Mouse (Mus musculus) liver, postnatal 0 days (tissue): ENCODE measurements around the gene Eme2. TPM values are rescaled to one million over a fixed set of nuclear protein-coding genes. Genes with fewer than 3 reads are reported as not detected.

ENCODE experiments used
- ATAC-seq: fragments of 200-750 bp; cut with Nextera tagmentation; 2 replicates; pipeline ENCODE4 v1.8.0; 2017; ENCODE audit warnings: mild to moderate bottlenecking, moderate library complexity
- DNase-seq: peaks from one replicate; pipeline ENCODE4 v3.0.0-alpha.2; 2016
- H3K27ac ChIP-seq: fragments of 300-500 bp; sonication (generic); 2 replicates; pipeline ENCODE4 v1.5.1; 2014; ENCODE audit warnings: antibody characterized with exemption, moderate library complexity, mild to moderate bottlenecking, low read depth
- H3K27me3 ChIP-seq: fragments of 300-500 bp; sonication (generic); 2 replicates; pipeline ENCODE4 v1.6.1; 2014; ENCODE audit warnings: low read length, control low read depth, mixed read lengths; ENCODE audit not compliant: insufficient read depth
- H3K36me3 ChIP-seq: fragments of 300-500 bp; sonication (generic); replicated peaks from 2 replicates; pipeline ENCODE4 v1.6.1; 2014; ENCODE audit warnings: mild to moderate bottlenecking, control low read depth, low read length, moderate library complexity, mixed read lengths; ENCODE audit not compliant: insufficient read depth
- H3K4me1 ChIP-seq: fragments of 300-500 bp; sonication (generic); 2 replicates; pipeline ENCODE4 v1.6.1; 2014; ENCODE audit warnings: antibody characterized with exemption, mild to moderate bottlenecking, control low read depth; ENCODE audit not compliant: insufficient read depth
- H3K4me2 ChIP-seq: fragments of 300-500 bp; sonication (generic); 2 replicates; pipeline ENCODE4 v1.6.1; 2014; ENCODE audit warnings: low read depth, mild to moderate bottlenecking, low read length, moderate library complexity, mixed read lengths
- H3K4me3 ChIP-seq: fragments of 300-500 bp; sonication (generic); 2 replicates; pipeline ENCODE4 v1.5.1; 2014; ENCODE audit warnings: low read depth, low read length
- H3K9ac ChIP-seq: fragments of 300-500 bp; sonication (generic); replicated peaks from 2 replicates; pipeline ENCODE4 v1.6.1; 2014; ENCODE audit warnings: mild to moderate bottlenecking, moderate library complexity
- H3K9me3 ChIP-seq: fragments of 300-500 bp; sonication (generic); 2 replicates; pipeline ENCODE4 v1.6.1; 2016; ENCODE audit warnings: mild to moderate bottlenecking, control low read depth, low read length, mixed read lengths
- CTCF ChIP-seq: sonication (generic); IDR thresholded peaks from 2 replicates; pipeline ENCODE4 v1.5.1; 2016; ENCODE audit warnings: antibody characterized with exemption, low read depth
- EP300 ChIP-seq: IDR thresholded peaks from 2 replicates; pipeline ENCODE4 v1.6.1; 2016; ENCODE audit warnings: antibody characterized with exemption, low read depth, mild to moderate bottlenecking
- WGBS: fragments of 180-500 bp; shearing (Covaris S2); extraction: QIAGEN DNeasy Blood & Tissue Kit; methylation state at CpG from one replicate; pipeline ENCODE4 v1.1.7; 2014; ENCODE audit not compliant: insufficient replicate concordance; 5-methylcytosine and 5-hydroxymethylcytosine counted together
- polyA plus RNA-seq: library from polyadenylated mRNA; unstranded; fragments of >200 nt; fragmentation: Nextera tagmentation; extraction: Ambion mirVana; gene quantifications from 2 replicates; pipeline ENCODE4 v1.2.1, GENCODE M21; 2015

Eme2 gene
- polyA plus RNA-seq, 1 experiment from 2014 or later, result 11.3 TPM

DNA sequence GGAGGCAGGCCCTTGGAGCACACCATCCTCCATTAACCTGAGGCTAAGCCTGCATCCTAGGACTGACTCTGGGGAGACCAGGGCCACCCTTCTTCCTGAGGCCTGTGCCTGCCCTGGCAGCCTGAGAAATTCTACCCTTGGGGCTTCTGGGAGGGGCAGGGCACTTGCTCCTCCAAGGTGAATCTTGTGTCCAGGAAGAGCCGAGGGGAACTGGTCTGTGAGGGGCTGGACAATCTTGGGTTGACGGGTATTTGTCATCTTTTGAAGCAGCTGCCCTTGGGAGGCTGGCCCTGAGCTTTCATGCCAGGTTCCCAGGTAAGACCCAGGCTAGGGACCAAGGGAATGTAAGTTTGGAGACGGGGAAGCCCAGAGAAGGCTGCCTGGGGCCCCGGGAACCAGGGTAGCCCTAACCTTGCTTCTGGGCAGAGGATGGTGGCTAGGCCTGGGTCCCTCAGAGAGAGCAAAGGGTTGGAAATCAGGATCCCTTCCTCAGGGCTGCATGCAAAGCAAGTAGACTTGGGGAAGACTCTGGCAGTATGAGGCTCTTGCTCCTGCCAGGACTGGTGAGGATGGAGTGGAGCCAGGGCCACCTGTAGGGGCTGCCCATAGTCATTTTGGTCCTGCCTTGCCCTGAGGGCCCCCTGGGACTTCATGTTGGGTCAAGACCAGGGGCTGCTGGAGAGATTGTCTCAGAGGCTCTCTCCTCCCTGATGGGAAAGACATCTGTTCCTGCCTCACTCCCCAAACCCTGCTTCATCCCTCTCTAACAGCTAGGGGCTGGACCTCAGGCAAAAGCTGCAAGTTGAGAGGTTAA lies 3.4 kb upstream of the Eme2 start:
- Histone ChIP-seq H3K9me3 (no peaks in the 10 kb centered on the region), H3K4me2 (no peak overlapping the region), H3K4me1 (peaks cover 32% of the 10 kb centered on the region), H3K36me3 (peaks cover 59% of the 10 kb centered on the region), H3K4me3 (no peak overlapping the region), H3K9ac (no peak overlapping the region), H3K27me3 (no peaks in the 10 kb centered on the region), H3K27ac (no peak overlapping the region)
- TF ChIP-seq EP300 (no peak), CTCF (no peak)
- ATAC-seq, result no peak
- no peak for DNase-seq
- 87% methylated on average over 4 of the region's 4 CpGs for WGBS

DNA sequence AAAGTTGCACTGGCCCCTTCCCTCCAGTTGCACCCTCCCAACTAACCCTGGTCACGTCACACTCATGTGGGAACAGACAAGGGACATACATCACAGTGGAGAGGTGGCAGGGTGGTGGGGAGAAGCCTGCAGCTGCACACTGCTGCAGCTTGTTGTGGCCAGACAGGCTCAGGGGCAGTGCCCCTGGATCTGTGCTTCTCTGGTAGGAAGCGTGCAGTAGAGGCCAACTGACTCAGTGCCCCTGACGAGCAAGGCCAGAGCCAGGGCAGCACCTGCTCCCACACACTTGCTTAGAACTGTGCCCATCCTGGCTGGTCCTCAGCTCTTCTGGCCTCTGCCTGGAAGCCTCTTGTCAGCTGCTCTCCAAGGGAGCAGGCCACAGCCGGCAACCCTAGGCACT lies 2.7 kb upstream of the Eme2 start:
- Histone ChIP-seq H3K4me2 (peak overlapping the region; percentile 87), H3K4me3 (peak overlapping the region; percentile 86; the same call in 1 of the 2 replicates), H3K9me3 (no peaks in the 10 kb centered on the region), H3K27ac (no peak overlapping the region), H3K9ac (no peak overlapping the region), H3K4me1 (peaks cover 32% of the 10 kb centered on the region), H3K27me3 (no peaks in the 10 kb centered on the region), H3K36me3 (peaks cover 60% of the 10 kb centered on the region)
- 88% methylated on average over 4 of the region's 4 CpGs for WGBS
- TF ChIP-seq EP300, result no peak
- TF ChIP-seq CTCF, result no peak
- ATAC-seq, result no peak
- DNase-seq, result no peak

DNA sequence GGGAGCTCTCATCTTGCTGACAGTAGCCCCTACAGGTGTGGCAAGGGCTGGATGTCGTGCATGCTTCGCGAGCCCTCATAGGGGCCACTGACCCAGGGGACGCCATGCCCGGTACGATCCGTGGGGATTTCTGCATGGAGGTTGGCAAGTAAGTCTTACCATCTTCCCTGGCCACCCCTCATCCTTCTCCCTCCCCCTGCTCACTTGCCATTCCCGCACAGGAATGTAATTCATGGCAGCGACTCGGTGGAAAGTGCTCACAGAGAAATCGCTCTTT lies 2.0 kb upstream of the Eme2 start:
- peaks cover 27% of the 10 kb centered on the region for H3K4me1 ChIP-seq
- peak overlapping the region; percentile 87 for H3K4me2 ChIP-seq
- H3K27me3 ChIP-seq, result no peaks in the 10 kb centered on the region

DNA sequence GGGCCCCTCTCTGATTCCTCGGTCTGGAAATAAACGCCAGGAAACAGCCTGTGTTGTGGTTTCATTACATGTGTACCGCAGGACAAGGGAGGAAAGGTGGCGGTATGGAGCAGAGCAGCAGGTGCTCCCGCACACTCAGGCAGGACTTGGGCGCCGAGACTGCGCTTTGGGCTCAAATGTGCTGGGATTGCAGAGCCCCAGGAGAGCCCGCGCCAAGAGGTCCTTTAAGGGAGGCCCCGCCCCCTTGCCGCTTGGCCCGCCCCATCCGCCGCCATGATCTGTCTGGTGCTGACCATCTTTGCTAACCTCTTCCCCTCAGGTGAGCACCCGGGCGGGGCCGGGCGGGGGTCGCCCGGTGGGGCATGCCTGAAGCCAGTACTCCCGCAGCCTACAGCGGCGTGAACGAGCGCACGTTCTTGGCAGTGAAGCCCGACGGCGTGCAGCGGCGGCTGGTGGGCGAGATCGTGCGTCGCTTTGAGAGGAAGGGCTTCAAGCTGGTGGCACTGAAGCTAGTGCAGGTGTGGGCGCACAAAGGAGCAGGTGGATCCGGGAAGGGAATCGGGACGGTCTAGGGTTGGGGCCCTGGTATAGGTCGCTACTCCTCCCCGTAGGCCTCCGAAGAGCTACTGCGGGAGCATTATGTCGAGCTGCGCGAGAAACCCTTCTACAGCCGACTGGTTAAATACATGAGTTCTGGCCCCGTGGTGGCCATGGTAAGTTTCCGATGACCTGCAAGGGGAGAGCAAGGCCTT lies 1.5 kb upstream of the Eme2 start, which contains the start of gene Nme3:
Gene Nme3, plus strand, starts transcription at position 260 of the 752 bp plus-strand sequence.
- H3K27ac ChIP-seq, result peak within 1 kb of the TSS; percentile 76
- no peaks in the 10 kb centered on the region for H3K27me3 ChIP-seq
- H3K9me3 ChIP-seq, result no peaks in the 10 kb centered on the region
- 2% methylated on average over 50 of the region's 50 CpGs for WGBS
- TF ChIP-seq EP300, result no peak
- peak; percentile 34 for TF ChIP-seq CTCF
- peak within 1 kb of the TSS; percentile 87 for H3K4me2 ChIP-seq
- peaks cover 60% of the 10 kb centered on the region for H3K36me3 ChIP-seq
- H3K4me3 ChIP-seq, result peak within 1 kb of the TSS; percentile 86
- H3K4me1 ChIP-seq, result peaks cover 23% of the 10 kb centered on the region
- DNase-seq (peak; percentile 91), ATAC-seq (peak; percentile 72)
- peak within 1 kb of the TSS; percentile 89 for H3K9ac ChIP-seq

More for the DNA sequence above, 2.0 kb upstream of the Eme2 start:
- DNase-seq (no peak), ATAC-seq (no peak)
- TF ChIP-seq CTCF (no peak), EP300 (no peak)
- no peaks in the 10 kb centered on the region for H3K9me3 ChIP-seq
- WGBS, result 41% methylated on average over 11 of the region's 11 CpGs
- peak overlapping the region; percentile 89 for H3K9ac ChIP-seq
- H3K27ac ChIP-seq, result peak overlapping the region; percentile 58
- peaks cover 60% of the 10 kb centered on the region for H3K36me3 ChIP-seq
- peak overlapping the region; percentile 86 for H3K4me3 ChIP-seq

DNA sequence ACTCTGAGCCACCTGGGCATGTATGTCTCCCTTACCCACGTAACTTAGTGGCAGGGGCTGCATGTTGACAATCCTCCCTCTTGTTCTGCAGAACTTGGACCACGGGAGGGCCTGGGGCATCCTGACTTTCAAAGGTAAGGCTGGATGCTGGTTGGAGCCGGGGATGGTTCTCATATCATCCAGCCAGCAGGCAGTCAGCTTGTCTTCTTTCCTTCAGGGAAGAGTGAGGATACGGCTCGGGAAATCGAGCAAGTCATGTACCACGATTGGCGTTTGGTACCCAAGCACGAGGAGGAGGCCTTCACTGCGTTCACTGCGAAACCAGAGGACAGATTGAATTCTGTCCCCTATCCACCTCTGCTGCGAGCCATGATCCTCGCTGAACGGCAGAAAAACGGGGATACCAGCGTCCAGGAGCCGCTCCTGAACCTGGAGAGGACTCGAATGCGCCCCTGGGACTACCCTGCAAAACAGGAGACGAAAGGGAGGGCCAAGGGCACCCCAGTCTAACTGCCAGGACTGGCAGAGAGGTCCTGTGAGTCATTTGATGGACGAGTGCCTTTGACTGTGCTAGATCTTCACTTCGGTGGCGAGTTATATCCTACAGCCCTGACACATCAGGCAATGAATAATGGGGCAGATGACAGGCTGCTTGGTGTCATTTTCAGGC lies 819 bp upstream of the Eme2 start:
- Histone ChIP-seq H3K36me3 (peaks cover 60% of the 10 kb centered on the region), H3K27me3 (no peaks in the 10 kb centered on the region), H3K9ac (peak overlapping the region; percentile 89), H3K4me2 (peak overlapping the region; percentile 87), H3K9me3 (no peaks in the 10 kb centered on the region), H3K4me3 (peak overlapping the region; percentile 86), H3K27ac (peak overlapping the region; percentile 76), H3K4me1 (peaks cover 23% of the 10 kb centered on the region)
- 7% methylated on average over 23 of the region's 23 CpGs for WGBS
- ATAC-seq, result no peak
- no peak for DNase-seq
- TF ChIP-seq EP300 (no peak), CTCF (no peak)
